Mouse (Mus musculus): ENCODE results near the gene Clec4a2.
"Not testable (repeated sequence)": the region's sequence is repeated elsewhere in the genome, so short reads cannot be mapped to it uniquely, and the experiment has no call there.

The Clec4a2 gene

GRCm38 (mm10) chr6:123106128-123106527, at the start of gene Clec4a2:
Gene Clec4a2 (plus strand): TSS chr6:123106428.
- DNase-seq (ENCODE audit: low spot score), result not testable (repeated sequence)

GRCm38 (mm10) chr6:123095125-123095843, 10.9 kb upstream of the Clec4a2 start:
- no peak for DNase-seq (ENCODE audit: low spot score)

- DNase-seq (ENCODE audit: low spot score), result no peak
These were observed 17.0 kb downstream of the Clec4a2 start for GRCm38 (mm10) chr6:123123195-123123594.

- no peak for DNase-seq (ENCODE audit: low spot score)
These were observed 20.9 kb downstream of the Clec4a2 start for GRCm38 (mm10) chr6:123127173-123127572.

GRCm38 (mm10) chr6:123137766-123138526, 31.7 kb downstream of the Clec4a2 start:
- DNase-seq (ENCODE audit: low spot score), result not testable (repeated sequence)

GRCm38 (mm10) chr6:123170106-123170505, 63.9 kb downstream of the Clec4a2 start:
- no peak for DNase-seq (ENCODE audit: low spot score)

GRCm38 (mm10) chr6:123171040-123171439, 64.8 kb downstream of the Clec4a2 start:
- no peak for DNase-seq (ENCODE audit: low spot score)

- no peak for DNase-seq (ENCODE audit: low spot score)
These were observed 66.4 kb downstream of the Clec4a2 start, which contains the start of gene Clec4b2 for GRCm38 (mm10) chr6:123172593-123172992. Gene Clec4b2 (plus strand): TSS chr6:123172893.

- DNase-seq (ENCODE audit: low spot score), result no peak
These were observed 69.3 kb downstream of the Clec4a2 start for GRCm38 (mm10) chr6:123175549-123175948.

GRCm38 (mm10) chr6:123184862-123185261, 78.6 kb downstream of the Clec4a2 start:
- not testable (repeated sequence) for DNase-seq (ENCODE audit: low spot score)

Measured in c-Kit-positive CD71-positive TER-119-positive erythroid progenitor cells, embryonic 14.5 days (primary cell).